In the genomic region with DNA sequence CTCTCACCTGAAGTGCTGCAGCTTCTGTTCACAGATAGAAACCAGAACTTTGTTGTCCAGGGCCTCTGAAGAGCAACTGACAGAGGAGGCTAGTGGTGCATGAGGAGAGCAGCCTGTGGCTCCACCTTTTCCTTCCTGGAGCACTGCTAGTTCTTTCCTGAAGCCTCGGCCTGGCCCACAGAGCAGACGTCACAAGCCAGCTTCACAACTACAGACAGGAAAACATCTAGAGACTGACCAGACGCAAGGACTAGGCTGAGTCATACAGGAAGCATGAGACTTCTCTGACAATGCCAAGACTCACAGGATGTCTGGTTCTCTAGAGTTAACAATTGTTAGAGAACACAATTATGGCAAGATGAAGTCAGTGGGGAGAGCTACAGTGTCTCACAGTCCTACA, we compare ENCODE assay signal across 8 mouse cellular contexts. TPM values are rescaled to one million over a fixed set of nuclear protein-coding genes. Genes with fewer than 3 reads are reported as not detected.
DNase-seq lines count a peak whose midpoint lies in the region; ATAC-seq and TF ChIP-seq lines count a peak whose summit lies in the region.

A gene (minus strand): TSS at position 120 of the 400 bp plus-strand sequence.

- CTCF ChIA-PET in Patski (lab: Charles Lee): no interaction called here

- no peaks in the 10 kb centered on the region for H3K27me3 ChIP-seq in intestine, embryonic 15.5 days (replicated peaks)
- no peaks in the 10 kb centered on the region for H3K27me3 ChIP-seq in intestine, postnatal 0 days (replicated peaks; ENCODE audit: control insufficient read depth, insufficient read depth, low read length)
- no peaks in the 10 kb centered on the region for H3K27me3 ChIP-seq in Patski
- no peaks in the 10 kb centered on the region for H3K27me3 ChIP-seq in kidney, adult 2 months (replicated peaks; ENCODE audit: control insufficient read depth, insufficient read depth, low read length)
- H3K27me3 ChIP-seq in lung, embryonic 16.5 days (ENCODE audit: control insufficient read depth, insufficient read depth, low read depth, low read length): no peaks in the 10 kb centered on the region

- DNase-seq in Patski (ENCODE audit: low read depth, low spot score): peak; percentile 39
- DNase-seq in gastrocnemius, postnatal 25 days: peak; percentile 67
- DNase-seq in kidney, adult 2 months: peak; percentile 84
- no peak for DNase-seq in B cell, adult 2 months
- DNase-seq in testis, postnatal 10 days (ENCODE audit: low spot score): no peak

- TF ChIP-seq POLR2A in kidney, adult 2 months (IDR thresholded peaks at IDR 0.05; ENCODE audit: low read depth, low read length): no peak

- ATAC-seq in intestine, embryonic 15.5 days: peak; percentile 67; the same call in 1 of the 2 replicates
- ATAC-seq in intestine, postnatal 0 days: no peak
- ATAC-seq in Patski: peak; percentile 95
- ATAC-seq in lung, embryonic 16.5 days (ENCODE audit: low read depth): peak; percentile 92

- H3K4me2 ChIP-seq in intestine, embryonic 15.5 days (replicated peaks): no peak within 1 kb of the TSS
- no peak within 1 kb of the TSS for H3K4me2 ChIP-seq in intestine, postnatal 0 days (replicated peaks; ENCODE audit: low read depth)
- H3K4me2 ChIP-seq in lung, embryonic 16.5 days (ENCODE audit: low read depth, low read length): no peak within 1 kb of the TSS

- in situ Hi-C loops in Patski (cut with MboI; ENCODE audit: low pct_unique_long_range_greater_than_20kb): no loop called here

- no peaks in the 10 kb centered on the region for H3K9me3 ChIP-seq in intestine, embryonic 15.5 days
- H3K9me3 ChIP-seq in intestine, postnatal 0 days (ENCODE audit: control insufficient read depth): no peaks in the 10 kb centered on the region
- no peaks in the 10 kb centered on the region; the same call in 1 of the 2 replicates for H3K9me3 ChIP-seq in lung, embryonic 16.5 days (ENCODE audit: control insufficient read depth, low read length)

- H3K27ac ChIP-seq in intestine, embryonic 15.5 days: no peak within 1 kb of the TSS
- H3K27ac ChIP-seq in intestine, postnatal 0 days (ENCODE audit: low read depth, low read length): no peak within 1 kb of the TSS
- peak within 1 kb of the TSS; percentile 70 for H3K27ac ChIP-seq in kidney, adult 2 months (ENCODE audit: insufficient read depth, low read depth, low read length)
- H3K27ac ChIP-seq in lung, embryonic 16.5 days (ENCODE audit: low read length): peak within 1 kb of the TSS; percentile 57

- WGBS in intestine, embryonic 15.5 days: 37% methylated on average over 3 of the region's 3 CpGs
- WGBS in intestine, postnatal 0 days: 62% methylated on average over 3 of the region's 3 CpGs
- whole genome bisulfite sequencing in kidney, adult 2 months: 56% methylated on average over 3 of the region's 3 CpGs
- 66% methylated on average over 3 of the region's 3 CpGs for WGBS in lung, embryonic 16.5 days

- H3K4me3 ChIP-seq in intestine, embryonic 15.5 days (replicated peaks): no peak within 1 kb of the TSS
- no peak within 1 kb of the TSS for H3K4me3 ChIP-seq in intestine, postnatal 0 days (ENCODE audit: low read depth, low read length)
- H3K4me3 ChIP-seq in kidney, adult 2 months (ENCODE audit: insufficient read depth, low read depth, low read length): no peak within 1 kb of the TSS
- H3K4me3 ChIP-seq in lung, embryonic 16.5 days (ENCODE audit: low read length): no peak within 1 kb of the TSS

- no peaks in the 10 kb centered on the region for H3K4me1 ChIP-seq in intestine, embryonic 15.5 days (replicated peaks)
- H3K4me1 ChIP-seq in intestine, postnatal 0 days (replicated peaks; ENCODE audit: control insufficient read depth, insufficient read depth, low read length): no peaks in the 10 kb centered on the region
- H3K4me1 ChIP-seq in kidney, adult 2 months (ENCODE audit: control insufficient read depth, insufficient read depth, low read length): no peaks in the 10 kb centered on the region
- no peaks in the 10 kb centered on the region for H3K4me1 ChIP-seq in lung, embryonic 16.5 days (replicated peaks; ENCODE audit: control insufficient read depth, insufficient read depth, low read length)

- no peak within 1 kb of the TSS for H3K9ac ChIP-seq in intestine, embryonic 15.5 days
- H3K9ac ChIP-seq in intestine, postnatal 0 days (ENCODE audit: low read depth, low read length): no peak within 1 kb of the TSS
- no peak within 1 kb of the TSS for H3K9ac ChIP-seq in lung, embryonic 16.5 days (ENCODE audit: low read length)

- H3K36me3 ChIP-seq in intestine, embryonic 15.5 days: no peaks in the 10 kb centered on the region
- H3K36me3 ChIP-seq in intestine, postnatal 0 days (ENCODE audit: control insufficient read depth, insufficient read depth): no peaks in the 10 kb centered on the region
- no peaks in the 10 kb centered on the region for H3K36me3 ChIP-seq in kidney, adult 2 months (ENCODE audit: control insufficient read depth, insufficient read depth, low read length)
- H3K36me3 ChIP-seq in lung, embryonic 16.5 days (ENCODE audit: control insufficient read depth, insufficient read depth, low read length): no peaks in the 10 kb centered on the region

- POLR2A ChIA-PET in Patski (lab: Charles Lee): no interaction called here

- no peak for TF ChIP-seq CTCF in intestine, postnatal 0 days (IDR thresholded peaks at IDR 0.05; ENCODE audit: low read depth)
- TF ChIP-seq CTCF in Patski (IDR thresholded peaks at IDR 0.05): no peak
- TF ChIP-seq CTCF in kidney, adult 2 months (conservative IDR thresholded peaks at IDR 0.05; ENCODE audit: insufficient read depth, insufficient read length, low read depth, low read length): no peak

RNA-seq across cellular contexts. Expression of the gene that starts here (rescaled TPM):
- 2.2 and 3.7 TPM in 2 replicates for polyA plus RNA-seq in intestine, embryonic 15.5 days (2015; fragmentation: Nextera tagmentation; extraction: Ambion mirVana)
- polyA plus RNA-seq in intestine, postnatal 0 days (2015; fragmentation: Nextera tagmentation; extraction: Ambion mirVana): 1.2 and 1.4 TPM in 2 replicates
- polyA plus RNA-seq in Patski (2021): 1.4 TPM
- 1 to 10 TPM; 1.3 to 4.3 TPM for total RNA-seq in gastrocnemius, postnatal 25 days (2021)
- 0.34 and 1.7 TPM in 2 replicates for polyA plus RNA-seq in kidney, adult 2 months (2012; rRNA removed)
- polyA plus RNA-seq in lung, embryonic 16.5 days (2015; fragmentation: Nextera tagmentation; extraction: Ambion mirVana): 8.9 TPM in 2 replicates

Comparison
In these comparisons a context has a peak if more than half of its experiments do, and no peak if none do; other contexts are left out.
1. H3K27ac ChIP-seq: peak in kidney, adult 2 months (single experiment) and lung, embryonic 16.5 days (single experiment); none in intestine, embryonic 15.5 days (single experiment) and intestine, postnatal 0 days (single experiment).
2. DNase-seq: peak in Patski (single experiment), gastrocnemius, postnatal 25 days (single experiment) and kidney, adult 2 months (single experiment); none in B cell, adult 2 months (0 of 2) and testis, postnatal 10 days (single experiment).